Mouse (Mus musculus) heart, adult 2 months (tissue): Measurements from ENCODE around the gene AC124502.3. TPM values are rescaled to one million over a fixed set of nuclear protein-coding genes. Genes with fewer than 3 reads are reported as not detected.

ENCODE experiments used
- DNase-seq, 2 experiments: peaks; one replicate each; pipeline ENCODE4 v3.0.0; 2021
- H3K27ac ChIP-seq: fragments of 200-600 bp; 2 replicates; pipeline ENCODE4 v1.8.1; 2022
- H3K27me3 ChIP-seq: fragments of 200-500 bp; 2 replicates; pipeline ENCODE4 v1.6.1; 2012; ENCODE audit warnings: mild to moderate bottlenecking, low read length, inconsistent platforms, mixed read lengths; ENCODE audit not compliant: control insufficient read depth, insufficient read depth
- H3K36me3 ChIP-seq: fragments of 200-500 bp; 2 replicates; pipeline ENCODE4 v1.6.1; 2012; ENCODE audit warnings: low read length, inconsistent platforms; ENCODE audit not compliant: control insufficient read depth, insufficient read depth
- H3K4me1 ChIP-seq: fragments of 200-500 bp; 2 replicates; pipeline ENCODE4 v1.6.1; 2011; ENCODE audit warnings: low read length; ENCODE audit not compliant: control insufficient read depth, insufficient read depth
- H3K4me3 ChIP-seq: fragments of 200-600 bp; 2 replicates; pipeline ENCODE4 v1.8.1; 2022
- H3K79me2 ChIP-seq: fragments of 200-500 bp; replicated peaks from 2 replicates; pipeline ENCODE4 v1.6.1; 2012; ENCODE audit warnings: mild to moderate bottlenecking, inconsistent platforms, low read length, moderate library complexity, mixed read lengths; ENCODE audit not compliant: control insufficient read depth, insufficient read depth
- H3K9ac ChIP-seq: fragments of 200-500 bp; 2 replicates; pipeline ENCODE4 v1.6.1; 2012; ENCODE audit warnings: low read depth, mild to moderate bottlenecking, control low read depth, inconsistent platforms, low read length, mixed read lengths
- CTCF ChIP-seq: fragments of 200-600 bp; IDR thresholded peaks from 2 replicates; pipeline ENCODE4 v1.8.1; 2022; ENCODE audit warnings: antibody characterized with exemption, mild to moderate bottlenecking, moderate library complexity
- EP300 ChIP-seq: fragments of 200-500 bp; IDR thresholded peaks from 2 replicates; pipeline ENCODE4 v1.6.1; 2011; ENCODE audit warnings: low read depth, low read length, control low read depth; ENCODE audit not compliant: insufficient read depth
- POLR2A ChIP-seq: fragments of 200-500 bp; IDR thresholded peaks from 2 replicates; pipeline ENCODE4 v1.6.1; 2011; ENCODE audit warnings: mild to moderate bottlenecking, low read depth, low read length, control low read depth; ENCODE audit not compliant: insufficient read depth
- WGBS: fragments of 180-500 bp; shearing (Covaris S2); methylation state at CpG from one replicate; pipeline ENCODE4 v1.1.7; 2018; 5-methylcytosine and 5-hydroxymethylcytosine counted together
- intact Hi-C: fragments of 180-260 bp; cut with DNase I; formaldehyde crosslinking; loops from one replicate; pipeline ENCODE4 v1.15.1; 2025
- polyA plus RNA-seq: library from polyadenylated mRNA; depleted of rRNA; stranded (reverse); fragments of >200 nt; gene quantifications from 2 replicates; pipeline ENCODE4 v1.2.3, GENCODE M21; 2012
- total RNA-seq, 2 experiments: library from RNA; stranded (reverse); gene quantifications; 2 replicates each; pipeline ENCODE4 v1.2.3; 2021

Gene AC124502.3
- total and polyA plus RNA-seq, 3 experiments: 0.08 to 2.3 (median 1.3) TPM

DNA sequence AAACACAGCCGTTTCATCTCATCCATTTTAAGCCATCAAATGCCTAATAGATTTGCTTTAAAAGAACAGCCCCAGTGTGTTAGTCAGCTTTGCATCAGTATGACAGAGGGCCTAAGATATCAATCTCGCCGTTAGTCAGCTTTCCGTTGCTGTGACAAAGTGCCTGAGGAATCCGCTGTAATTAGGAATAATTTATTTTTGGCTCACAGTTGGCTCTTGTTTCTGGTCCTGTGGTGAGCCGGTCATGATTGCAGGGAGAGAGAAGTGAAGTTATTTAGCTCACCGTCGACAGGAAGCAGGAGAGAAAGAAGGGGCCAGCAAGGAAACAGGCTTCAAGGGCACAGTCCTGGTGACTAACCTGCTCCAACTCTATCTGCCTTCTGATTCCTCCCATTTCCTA is 25.6 kb upstream of the AC124502.3 start:
- H3K27ac ChIP-seq: no peak overlapping the region
- no peak overlapping the region for H3K4me3 ChIP-seq
- no peak overlapping the region for H3K9ac ChIP-seq
- 24% methylated on average over 8 of the region's 8 CpGs for WGBS
- intact Hi-C loops: no loop called here
- peaks cover 1% of the 10 kb centered on the region for H3K4me1 ChIP-seq
- H3K27me3 ChIP-seq: no peaks in the 10 kb centered on the region
- no peak for DNase-seq
- H3K36me3 ChIP-seq: no peaks in the 10 kb centered on the region
- TF ChIP-seq EP300 (no peak), POLR2A (no peak), CTCF (no peak)
- no peaks in the 10 kb centered on the region for H3K79me2 ChIP-seq

DNA sequence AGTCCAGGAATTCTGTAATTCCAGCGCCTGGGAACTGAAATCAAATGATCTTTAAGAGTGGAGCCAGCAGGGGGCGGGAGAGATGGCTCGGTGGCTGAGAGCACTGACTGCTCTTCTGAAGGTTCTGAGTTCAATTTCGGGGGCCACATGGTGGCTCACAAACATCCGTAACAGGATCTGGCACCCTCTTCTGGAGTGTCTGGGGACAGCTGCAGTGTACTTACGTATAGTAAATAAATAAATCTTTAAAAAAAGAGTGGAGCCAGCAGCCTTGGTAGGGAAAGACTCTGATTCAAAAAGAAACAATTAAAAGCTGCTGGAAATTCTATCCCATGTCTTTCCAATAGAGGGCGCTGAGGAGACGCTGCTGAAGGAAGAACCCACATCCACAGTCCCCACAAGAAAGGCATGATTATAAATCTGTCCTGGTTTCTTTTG is 23.7 kb upstream of the AC124502.3 start:
- TF ChIP-seq CTCF: peak; percentile 78
- TF ChIP-seq EP300: no peak
- DNase-seq: peak in 1 of 2 experiments; percentile 38
- Histone ChIP-seq H3K27ac (no peak overlapping the region), H3K4me1 (peaks cover 1% of the 10 kb centered on the region), H3K79me2 (no peaks in the 10 kb centered on the region), H3K36me3 (no peaks in the 10 kb centered on the region), H3K9ac (no peak overlapping the region), H3K27me3 (no peaks in the 10 kb centered on the region), H3K4me3 (no peak overlapping the region)
- WGBS: 19% methylated on average over 8 of the region's 8 CpGs
- intact Hi-C loops: no loop called here

DNA sequence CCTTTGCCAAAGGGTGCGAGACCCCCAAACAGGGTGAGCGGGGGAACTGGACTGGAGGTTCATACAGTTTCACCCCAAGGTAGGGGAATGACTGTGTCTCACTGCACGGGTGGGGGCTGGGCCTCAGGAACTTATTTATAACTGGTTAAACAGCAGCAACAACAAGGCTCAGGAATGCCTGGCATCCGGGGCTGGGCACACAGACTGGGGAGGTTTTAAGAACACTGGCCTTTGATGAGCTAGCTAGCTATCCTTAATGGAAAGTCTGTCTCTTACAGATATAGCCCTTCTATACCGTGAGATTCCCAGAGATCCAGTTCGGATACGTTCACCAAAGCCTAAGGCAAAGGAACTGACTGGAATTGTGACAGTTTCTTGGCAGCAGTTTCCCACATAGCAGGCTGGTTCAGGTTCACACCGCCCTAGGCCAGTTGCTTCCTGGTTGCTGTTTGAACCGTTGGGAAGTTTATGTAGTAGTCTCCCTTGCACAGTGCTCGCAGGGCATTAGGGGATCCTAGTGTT is 22.4 kb upstream of the AC124502.3 start:
- intact Hi-C loops: loop anchor here (2.0 kb wide), 1 partner anchor 57 kb away; no protein-coding TSS in a partner anchor
- no peak overlapping the region for H3K9ac ChIP-seq
- no peak overlapping the region for H3K4me3 ChIP-seq
- 22% methylated on average over 10 of the region's 10 CpGs for WGBS
- peak overlapping the region; percentile 60 for H3K27ac ChIP-seq
- H3K27me3 ChIP-seq: no peaks in the 10 kb centered on the region
- H3K36me3 ChIP-seq: no peaks in the 10 kb centered on the region
- peak in 1 of 2 experiments; percentile 49 for DNase-seq
- no peaks in the 10 kb centered on the region for H3K79me2 ChIP-seq
- TF ChIP-seq EP300 (no peak), POLR2A (peak; percentile 64)
- H3K4me1 ChIP-seq: peaks cover 1% of the 10 kb centered on the region

DNA sequence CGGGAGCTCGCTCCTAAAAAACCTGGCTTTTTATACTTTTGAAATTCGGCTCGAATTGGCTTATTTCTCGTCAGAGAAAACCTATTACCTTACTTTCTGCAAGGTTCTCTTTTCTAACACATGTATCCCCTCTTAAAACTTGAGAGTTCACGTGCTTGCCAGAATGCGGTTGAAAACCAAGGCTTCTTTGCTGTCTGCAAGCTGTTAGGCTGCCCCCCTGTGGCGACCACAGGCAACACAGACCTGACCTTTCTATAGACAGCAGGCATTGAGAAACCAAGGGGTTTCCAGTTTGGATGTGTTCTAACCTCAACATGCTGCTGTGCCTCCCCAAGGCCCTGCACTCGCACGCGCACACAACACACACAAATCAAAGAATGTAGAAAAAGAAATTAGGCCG is 21.9 kb upstream of the AC124502.3 start:
- peak; percentile 63 to 78 for DNase-seq
- Histone ChIP-seq H3K4me1 (peaks cover 1% of the 10 kb centered on the region), H3K79me2 (no peaks in the 10 kb centered on the region), H3K9ac (no peak overlapping the region), H3K27me3 (no peaks in the 10 kb centered on the region), H3K36me3 (no peaks in the 10 kb centered on the region), H3K4me3 (no peak overlapping the region), H3K27ac (peak overlapping the region; percentile 60)
- intact Hi-C loops: loop anchor here (2.0 kb wide), 1 partner anchor 56 kb away; no protein-coding TSS in a partner anchor
- no peak for TF ChIP-seq POLR2A
- TF ChIP-seq EP300: no peak
- TF ChIP-seq CTCF: peak; percentile 94
- WGBS: 22% methylated on average over 12 of the region's 12 CpGs

DNA sequence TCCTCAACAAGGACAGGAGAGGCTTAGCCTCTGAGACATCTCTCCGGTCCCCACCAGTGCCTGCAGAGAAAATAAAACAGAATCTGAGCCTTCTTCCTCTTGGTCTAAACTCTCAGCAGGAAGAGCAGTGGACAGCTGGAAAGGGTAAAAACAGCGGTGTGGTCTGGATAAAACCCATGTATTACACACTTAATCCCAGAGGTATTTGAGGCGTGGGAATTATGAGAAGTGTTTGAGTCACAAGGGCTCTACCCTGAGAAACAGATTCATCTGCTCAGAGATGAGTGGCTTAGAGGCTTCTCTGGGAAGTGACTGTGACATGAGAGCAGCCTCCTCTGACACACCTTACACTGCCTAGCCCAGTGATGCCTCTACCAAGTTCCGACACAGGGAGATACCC is 21.1 kb upstream of the AC124502.3 start:
- WGBS: 74% methylated on average over 4 of the region's 4 CpGs
- intact Hi-C loops: loop anchor here (2.0 kb wide), 1 partner anchor 55 kb away; no protein-coding TSS in a partner anchor

DNA sequence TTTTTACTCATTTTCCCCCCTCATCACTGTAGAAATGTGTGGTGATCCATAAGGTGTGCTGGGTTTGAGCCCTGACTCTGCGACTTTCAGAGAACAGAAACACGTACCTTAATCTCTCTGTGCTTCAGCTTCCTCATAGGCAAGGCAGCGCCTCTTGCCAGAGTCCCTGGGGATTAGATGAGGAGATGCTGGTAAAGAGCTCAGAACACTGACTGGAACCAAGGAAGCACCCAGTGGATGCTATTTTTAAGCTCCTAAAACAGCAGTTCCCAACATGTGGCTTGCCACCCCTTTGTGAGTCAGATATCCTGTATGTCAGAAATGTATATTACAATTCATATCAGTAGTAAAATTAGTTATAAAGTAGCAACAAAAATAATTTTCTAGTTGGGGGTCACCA is 20.5 kb upstream of the AC124502.3 start:
- no peak for DNase-seq
- no peak overlapping the region for H3K4me3 ChIP-seq
- peaks cover 1% of the 10 kb centered on the region for H3K4me1 ChIP-seq
- no peaks in the 10 kb centered on the region for H3K27me3 ChIP-seq
- H3K79me2 ChIP-seq: no peaks in the 10 kb centered on the region
- H3K9ac ChIP-seq: no peak overlapping the region
- intact Hi-C loops: no loop called here
- H3K27ac ChIP-seq: no peak overlapping the region
- WGBS: 74% methylated on average over 3 of the region's 3 CpGs
- TF ChIP-seq CTCF (no peak), EP300 (no peak), POLR2A (no peak)
- no peaks in the 10 kb centered on the region for H3K36me3 ChIP-seq

More for the DNA sequence above, 21.1 kb upstream of the AC124502.3 start:
- Histone ChIP-seq H3K9ac (no peak overlapping the region), H3K27ac (no peak overlapping the region), H3K4me3 (no peak overlapping the region), H3K79me2 (no peaks in the 10 kb centered on the region), H3K27me3 (no peaks in the 10 kb centered on the region), H3K36me3 (no peaks in the 10 kb centered on the region), H3K4me1 (peaks cover 1% of the 10 kb centered on the region)
- DNase-seq: no peak
- TF ChIP-seq EP300 (no peak), CTCF (no peak), POLR2A (no peak)
